Mouse (Mus musculus) ES-Bruce4 (cell line): ENCODE results near the gene Gm2888. TPM values are rescaled to one million over a fixed set of nuclear protein-coding genes. Genes with fewer than 3 reads are reported as not detected.
A peak's percentile ranks its signal among the peaks of the same experiment; 100 is the strongest.
"Not testable (repeated sequence)": the region's sequence is repeated elsewhere in the genome, so short reads cannot be mapped to it uniquely, and the experiment has no call there.

Experiments used
- H3K27ac ChIP-seq: 2 replicates; pipeline ENCODE4 v1.5.1; 2012; ENCODE audit warnings: low read length, inconsistent platforms; ENCODE audit not compliant: insufficient read depth
- H3K27me3 ChIP-seq: 2 replicates; pipeline ENCODE4 v1.6.1; 2012; ENCODE audit warnings: mild to moderate bottlenecking, low read length, inconsistent platforms; ENCODE audit not compliant: control insufficient read depth, poor library complexity, insufficient read depth, severe bottlenecking
- H3K36me3 ChIP-seq: 2 replicates; pipeline ENCODE4 v1.6.1; 2012; ENCODE audit warnings: inconsistent platforms, mild to moderate bottlenecking, low read length, moderate library complexity; ENCODE audit not compliant: control insufficient read depth, poor library complexity, insufficient read depth, severe bottlenecking
- H3K4me1 ChIP-seq: one replicate; pipeline ENCODE4 v1.8.1; 2011; ENCODE audit warnings: low read length; ENCODE audit not compliant: control insufficient read depth, insufficient read depth
- H3K4me3 ChIP-seq: 2 replicates; pipeline ENCODE4 v1.5.1; 2011; ENCODE audit warnings: low read depth, mild to moderate bottlenecking, low read length
- H3K9ac ChIP-seq: 2 replicates; pipeline ENCODE4 v1.6.1; 2012; ENCODE audit warnings: low read depth, mild to moderate bottlenecking, inconsistent platforms; ENCODE audit not compliant: poor library complexity, severe bottlenecking
- H3K9me3 ChIP-seq: replicated peaks from 2 replicates; pipeline ENCODE4 v1.6.1; 2012; ENCODE audit warnings: mild to moderate bottlenecking, low read length, inconsistent platforms; ENCODE audit not compliant: control insufficient read depth, poor library complexity, insufficient read depth, severe bottlenecking
- polyA plus RNA-seq: library from polyadenylated mRNA; stranded (reverse); fragments of >200 nt; gene quantifications from 2 replicates; pipeline ENCODE4 v1.2.4, GENCODE M21; 2011; ENCODE audit warnings: low read depth; ENCODE audit not compliant: missing spikeins, insufficient read depth, insufficient read length

Gene Gm2888
- not detected in 2 replicates for polyA plus RNA-seq

DNA sequence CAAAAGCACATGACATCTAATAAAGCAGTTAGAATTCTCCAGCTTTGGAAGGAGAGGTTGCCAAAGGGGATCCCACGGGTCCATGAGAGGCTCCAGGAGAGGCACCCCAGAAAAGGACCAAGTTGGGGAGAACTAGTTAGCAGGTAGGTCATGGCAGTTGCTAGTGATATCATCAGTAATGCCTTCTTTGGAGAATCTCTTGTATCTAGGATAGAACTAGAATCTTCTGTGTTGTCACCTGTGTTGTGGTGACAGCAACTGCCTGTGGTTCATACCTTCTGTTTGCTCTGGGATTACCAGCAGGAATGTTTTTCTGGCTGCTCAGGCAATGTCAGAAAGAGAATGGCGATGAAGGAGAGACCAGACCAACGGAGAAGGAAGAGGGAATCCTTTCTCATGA lies at the start of gene Gm2888:
Gene Gm2888, plus strand, starts transcription at position 301 of the 400 bp plus-strand sequence.
- H3K27me3 ChIP-seq, H3K4me3 ChIP-seq, H3K27ac ChIP-seq, H3K9ac ChIP-seq, H3K36me3 ChIP-seq, H3K9me3 ChIP-seq, H3K4me1 ChIP-seq: not testable (repeated sequence)

DNA sequence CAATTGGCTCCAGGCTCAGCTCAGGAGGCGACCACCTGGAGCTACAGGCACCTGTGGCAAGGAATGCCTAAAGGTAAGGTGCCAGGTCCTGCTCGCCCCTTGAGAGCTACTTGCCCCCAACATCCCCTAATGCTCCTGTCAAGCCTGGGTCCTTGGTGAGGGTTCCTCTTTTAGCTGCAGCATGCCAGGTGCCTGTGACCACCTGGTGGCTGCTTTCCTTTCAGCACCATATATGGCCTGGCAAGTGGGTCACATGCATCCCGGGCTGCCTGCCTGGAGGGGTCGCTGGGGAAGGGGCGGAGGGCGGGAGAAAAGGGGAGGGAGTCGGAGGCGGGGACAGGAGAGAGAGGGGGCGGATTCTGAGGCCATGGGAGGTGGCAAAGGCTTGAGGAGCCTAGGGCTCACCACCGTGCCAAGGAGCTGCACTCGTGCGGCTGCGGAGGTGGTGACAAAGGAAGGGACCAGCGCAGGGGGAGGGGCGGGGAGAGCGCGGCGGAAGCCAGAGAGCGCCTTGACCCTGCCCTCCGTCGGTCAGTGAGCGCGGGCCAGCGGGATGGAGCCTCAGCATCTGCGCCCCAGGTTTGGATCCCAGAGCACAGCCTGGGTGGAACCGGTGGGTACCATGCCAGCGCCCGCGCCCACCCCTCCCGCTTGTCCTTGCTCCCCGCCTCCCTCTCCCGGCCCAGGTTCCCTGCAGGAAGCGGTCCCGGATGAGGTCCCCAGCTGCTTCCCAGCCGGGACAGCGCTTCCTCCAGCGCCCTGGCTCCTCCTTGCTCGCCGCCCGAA lies 19.1 kb downstream of the Gm2888 start, which contains the start of gene Gm2897:
Gene Gm2897, plus strand, starts transcription at position 559 of the 786 bp plus-strand sequence.
- Histone ChIP-seq H3K4me3 (peak within 1 kb of the TSS; percentile 88), H3K9ac (peak within 1 kb of the TSS; percentile 62; the same call in 1 of the 2 replicates)
- H3K4me1 ChIP-seq, H3K27ac ChIP-seq, H3K36me3 ChIP-seq, H3K9me3 ChIP-seq, H3K27me3 ChIP-seq: not testable (repeated sequence)

DNA sequence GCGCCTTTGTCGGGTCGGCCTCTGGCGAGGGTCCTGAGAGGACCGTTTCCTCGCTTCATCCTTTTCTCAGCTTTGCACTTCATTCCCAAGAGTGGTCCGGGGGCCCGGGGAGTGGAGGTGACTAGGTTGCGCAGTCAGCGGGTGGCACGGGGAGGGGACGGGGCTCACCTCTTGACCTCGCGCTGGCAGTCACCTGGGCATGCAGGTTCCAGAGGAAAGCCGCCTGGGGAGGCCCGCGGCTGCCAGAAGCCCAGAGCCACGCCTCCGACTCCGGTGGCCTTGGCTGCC lies 19.7 kb downstream of the Gm2888 start:
- Histone ChIP-seq H3K4me3 (peak overlapping the region; percentile 69), H3K9ac (peak overlapping the region; percentile 62; the same call in 1 of the 2 replicates)
- not testable (repeated sequence) for H3K27ac ChIP-seq, H3K27me3 ChIP-seq, H3K36me3 ChIP-seq, H3K9me3 ChIP-seq, H3K4me1 ChIP-seq

DNA sequence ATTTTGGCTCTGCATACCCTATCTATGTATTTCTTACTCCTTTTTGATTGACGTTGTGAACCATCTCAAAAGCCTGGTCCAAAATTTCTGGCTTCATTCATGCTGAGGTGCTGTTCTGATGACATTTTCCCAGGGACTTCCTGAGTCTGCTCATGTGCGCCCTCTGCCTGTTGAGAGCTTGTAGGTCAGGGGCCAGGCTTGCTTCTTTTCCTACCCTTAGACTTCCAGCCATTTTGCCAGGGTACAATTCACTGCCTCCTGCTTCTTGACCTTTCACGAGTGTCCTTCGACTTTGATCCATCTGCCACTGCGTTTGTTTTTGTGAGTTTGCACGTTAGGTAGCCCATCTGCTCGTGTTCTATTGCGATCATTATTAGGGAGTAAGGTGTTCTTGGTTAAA lies 20.3 kb downstream of the Gm2888 start:
- H3K9me3 ChIP-seq, H3K36me3 ChIP-seq, H3K27ac ChIP-seq, H3K27me3 ChIP-seq, H3K4me1 ChIP-seq, H3K9ac ChIP-seq, H3K4me3 ChIP-seq: not testable (repeated sequence)

Other genes with a start within 250 kb of the Gm2888 start
- gene Gm2897, start 19.3 kb downstream of the Gm2888 start, polyA plus RNA-seq, result 0.42 and 1.7 TPM in 2 replicates
- not detected in 2 replicates for gene Gm10340, start 104.0 kb downstream of the Gm2888 start, polyA plus RNA-seq
- gene Gm5795, start 158.3 kb downstream of the Gm2888 start, polyA plus RNA-seq, result not detected in 2 replicates
- 3.2 and 4.1 TPM in 2 replicates for gene D830030K20Rik, start 178.5 kb downstream of the Gm2888 start, polyA plus RNA-seq